Mouse (Mus musculus) adipocyte (in vitro differentiated cells): ENCODE results near the gene Eif4b.

Experiments
- DNase-seq: peaks from one replicate; pipeline ENCODE4 v3.0.0-alpha.2; 2016; ENCODE audit warnings: low spot score

The Eif4b gene

DNA sequence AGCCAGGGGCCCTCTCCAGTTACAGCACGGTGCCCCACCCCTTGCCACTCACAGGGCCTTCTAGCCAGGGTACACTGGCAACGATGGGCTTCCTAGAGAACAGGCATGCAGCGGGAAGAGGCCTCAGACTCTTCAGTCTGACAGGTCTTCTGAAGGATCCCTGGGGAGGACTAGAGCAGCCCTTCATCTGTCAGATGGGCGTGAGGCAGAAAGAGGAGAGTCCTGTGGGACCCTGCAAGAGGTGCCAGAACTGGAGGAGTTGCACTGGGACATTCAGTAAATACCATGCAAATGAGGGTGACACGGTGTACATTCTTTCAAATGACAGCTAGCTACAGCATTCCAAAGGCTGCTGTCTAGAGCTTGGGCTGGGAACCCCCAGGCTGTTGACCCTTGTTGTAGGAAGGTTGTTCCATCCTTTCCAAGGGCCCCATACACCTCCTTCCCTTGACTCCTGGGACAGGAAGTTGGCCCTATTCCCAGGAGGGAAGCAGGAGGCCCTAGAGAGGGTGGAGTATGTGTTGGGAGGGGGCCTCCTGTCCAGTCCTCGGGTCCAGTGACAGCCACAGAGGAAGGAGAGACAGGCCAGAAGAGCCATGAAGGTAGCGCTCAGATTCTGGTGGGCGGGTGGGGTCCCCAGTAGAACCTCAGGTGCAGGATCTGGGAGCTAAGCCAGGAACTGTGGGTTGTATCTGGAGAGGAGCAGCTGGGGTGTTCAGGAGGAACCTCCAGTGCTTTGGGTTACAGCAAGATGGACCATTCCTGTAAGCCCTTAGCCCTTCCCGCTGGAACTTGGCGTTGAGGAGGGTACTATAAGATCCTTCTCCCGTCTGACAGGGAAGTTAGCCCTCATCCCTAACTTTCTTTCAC lies 28.3 kb downstream of the Eif4b start:
- peak; percentile 88 for DNase-seq

DNA sequence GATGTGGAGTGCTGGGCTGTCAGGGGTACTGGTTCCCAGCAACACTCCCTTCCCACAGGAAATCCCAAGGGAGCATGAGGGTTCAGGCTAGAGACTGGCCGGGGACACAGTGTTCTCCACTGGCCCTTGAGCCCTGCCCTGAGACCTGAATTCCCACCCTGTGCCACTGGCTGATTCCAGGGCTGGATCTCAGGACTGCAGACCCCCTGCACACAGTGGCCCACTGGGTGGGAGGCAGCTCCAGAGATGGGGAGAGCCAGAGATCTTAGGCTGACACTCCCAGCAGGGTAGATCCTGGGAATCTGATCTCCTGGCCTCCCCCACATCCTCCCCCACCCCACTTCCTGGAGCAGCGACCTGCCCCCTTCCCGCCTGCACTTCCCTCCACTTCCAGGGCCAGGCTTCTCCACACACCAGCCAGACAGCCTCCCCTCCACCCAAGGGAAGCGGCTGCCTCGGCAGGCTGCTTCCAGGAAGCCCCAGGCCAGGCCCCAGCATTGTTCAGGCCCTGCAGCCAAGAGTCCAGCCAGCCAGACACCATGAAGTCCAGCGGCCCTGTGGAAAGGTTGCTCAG lies 29.1 kb downstream of the Eif4b start:
- peak; percentile 81 for DNase-seq

DNA sequence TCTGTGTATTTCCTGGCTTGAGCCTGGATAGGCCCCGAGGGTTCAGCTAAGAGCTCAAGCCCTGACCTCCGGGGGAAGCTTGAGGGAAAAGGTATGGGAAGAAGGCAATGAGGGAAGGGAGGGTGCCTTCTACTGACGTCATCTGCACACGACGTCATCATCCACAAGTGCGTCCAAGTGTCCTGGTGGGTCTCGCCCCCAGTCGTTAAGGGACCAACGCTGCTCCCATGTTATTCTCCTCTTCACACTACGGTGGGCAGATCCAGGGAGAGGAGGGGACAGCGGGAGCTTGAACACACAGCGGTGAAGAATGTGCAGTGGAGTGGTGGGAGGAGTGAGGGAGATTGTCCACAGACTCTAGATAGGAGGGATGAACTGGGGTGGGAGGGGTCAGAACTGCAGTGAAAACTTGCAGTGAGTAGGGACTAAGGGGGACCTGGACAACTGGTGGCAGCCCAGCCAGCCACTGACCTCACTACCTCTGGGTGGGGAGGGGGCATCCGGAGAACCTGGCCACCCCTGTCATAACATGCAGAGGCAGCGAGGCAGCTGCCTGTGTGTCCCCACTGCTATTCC lies 29.9 kb downstream of the Eif4b start:
- DNase-seq = peak; percentile 69

DNA sequence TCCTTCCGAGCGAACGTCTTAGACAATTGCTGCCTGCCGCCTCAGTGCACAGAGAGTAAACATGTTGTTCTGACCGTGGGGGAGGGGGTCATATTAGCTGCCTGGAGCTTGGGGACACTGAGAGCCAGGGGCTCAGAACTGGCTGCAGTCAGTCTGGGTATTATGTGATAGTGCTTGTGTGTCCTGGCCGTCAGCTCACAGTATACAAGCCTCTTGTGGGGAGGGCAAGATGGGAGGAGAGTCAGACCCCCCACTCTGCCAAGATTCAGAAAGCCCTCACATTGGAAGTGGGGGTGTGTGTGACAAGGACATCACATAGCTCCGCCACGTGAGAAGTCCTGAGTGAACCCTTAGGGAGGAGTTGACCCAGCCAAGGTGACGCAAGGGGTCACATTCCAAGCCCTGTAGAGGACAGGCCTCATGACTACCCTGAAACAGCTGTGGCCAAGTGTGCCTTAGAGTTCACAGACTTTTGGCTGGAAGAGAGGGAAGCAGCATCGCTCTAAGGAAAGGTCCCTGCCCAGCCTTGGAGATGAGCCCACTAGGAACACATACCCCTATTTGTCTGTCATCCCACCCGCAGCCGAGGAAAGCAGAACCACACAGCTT lies 30.5 kb downstream of the Eif4b start:
- DNase-seq = peak; percentile 96

DNA sequence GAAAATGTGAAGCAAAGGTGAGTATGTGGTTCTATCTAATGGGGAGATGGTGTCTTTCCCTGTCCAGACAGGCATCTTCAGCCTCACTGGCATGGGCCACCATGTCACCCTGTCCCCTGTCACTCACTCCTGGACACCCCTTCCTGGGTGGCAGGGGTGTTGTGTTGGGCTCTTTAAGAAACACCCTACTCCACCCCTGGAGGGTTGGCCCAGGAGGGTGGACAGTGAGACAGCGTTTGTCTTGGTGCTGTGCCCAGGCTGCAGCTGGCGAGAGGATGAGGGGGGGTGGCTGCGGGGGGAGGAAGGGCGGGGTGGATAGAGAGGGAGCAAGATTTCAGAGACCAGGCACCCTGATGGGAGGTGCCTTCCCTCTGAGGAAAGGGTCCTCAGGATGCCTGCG lies 31.8 kb downstream of the Eif4b start:
- peak; percentile 95 for DNase-seq

DNA sequence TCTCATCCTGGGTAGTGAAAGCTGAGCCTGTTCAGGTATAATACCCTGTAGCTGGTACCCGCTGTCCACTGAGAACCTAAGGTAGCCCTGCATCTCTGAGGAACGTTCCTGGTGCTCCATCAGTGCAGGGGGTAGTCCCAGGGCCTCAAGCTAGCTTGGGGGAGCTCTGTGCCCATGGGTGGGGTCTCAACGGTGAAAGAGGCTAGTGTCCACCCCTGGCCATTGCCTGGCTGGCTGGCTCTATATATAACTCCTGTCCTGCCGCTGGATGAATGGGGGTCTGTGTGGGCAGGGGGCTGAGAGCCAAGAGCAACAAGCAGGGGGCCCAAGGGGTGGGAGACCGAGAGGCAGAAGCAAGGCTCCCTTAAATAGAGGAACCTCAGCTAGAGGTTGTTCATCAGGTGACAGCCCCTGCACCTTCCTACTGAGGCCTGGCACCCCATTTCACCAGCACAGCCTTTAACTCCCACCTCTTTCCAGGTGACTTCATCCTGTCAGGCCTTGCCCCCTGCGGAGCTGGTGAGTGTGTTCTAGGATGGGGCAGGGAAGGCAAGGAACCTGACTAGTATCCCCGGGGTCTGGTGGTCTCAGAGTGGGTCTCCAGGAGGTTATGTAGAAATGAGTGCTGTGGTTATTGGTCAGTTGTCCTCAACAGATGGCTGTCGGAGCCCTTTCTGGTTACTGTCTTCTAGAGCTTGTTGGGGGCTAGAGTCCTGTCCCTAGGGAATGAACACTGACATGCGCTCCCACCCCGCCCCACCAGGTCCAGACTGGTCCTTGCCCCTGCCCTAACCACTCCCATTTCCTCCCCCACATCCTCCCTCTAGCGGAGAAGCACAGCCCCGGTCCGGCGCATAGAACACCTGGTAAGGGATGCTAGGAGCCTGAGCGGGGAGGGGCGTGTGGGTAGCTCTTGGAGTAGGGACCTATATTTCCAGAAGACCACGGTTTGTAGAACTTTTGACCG lies 32.5 kb downstream of the Eif4b start:
- no peak for DNase-seq

DNA sequence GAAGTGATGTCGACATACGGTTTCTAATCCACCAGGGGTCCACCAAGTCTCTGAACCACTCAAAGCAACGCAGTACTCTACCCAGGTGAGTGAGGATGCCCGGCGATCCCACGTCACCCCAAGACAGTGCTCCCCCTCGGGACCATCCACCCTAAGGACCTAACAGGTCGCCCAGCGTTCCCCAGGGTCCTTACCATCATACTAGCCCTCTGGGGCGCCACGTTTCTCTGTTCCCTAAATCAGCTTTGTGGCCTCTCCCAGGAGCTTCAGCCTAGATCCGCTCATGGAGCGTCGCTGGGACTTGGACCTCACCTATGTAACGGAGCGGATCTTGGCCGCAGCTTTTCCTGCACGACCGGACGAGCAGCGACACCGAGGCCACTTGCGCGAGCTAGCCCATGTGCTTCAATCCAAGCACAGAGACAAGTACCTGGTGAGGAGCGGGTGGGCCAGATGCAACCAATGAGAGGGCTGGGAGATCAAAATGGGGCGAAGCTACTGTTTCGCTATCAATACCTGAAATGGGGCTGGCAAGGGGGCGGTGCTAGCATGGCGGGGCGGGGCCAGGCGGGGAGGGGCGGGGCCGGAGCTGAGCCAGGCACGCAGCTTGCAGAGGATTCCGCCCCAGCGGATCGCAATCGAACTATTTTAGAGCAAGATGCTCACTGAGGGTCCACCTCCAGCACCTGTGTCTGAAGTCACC lies 33.3 kb downstream of the Eif4b start:
- no peak for DNase-seq

DNA sequence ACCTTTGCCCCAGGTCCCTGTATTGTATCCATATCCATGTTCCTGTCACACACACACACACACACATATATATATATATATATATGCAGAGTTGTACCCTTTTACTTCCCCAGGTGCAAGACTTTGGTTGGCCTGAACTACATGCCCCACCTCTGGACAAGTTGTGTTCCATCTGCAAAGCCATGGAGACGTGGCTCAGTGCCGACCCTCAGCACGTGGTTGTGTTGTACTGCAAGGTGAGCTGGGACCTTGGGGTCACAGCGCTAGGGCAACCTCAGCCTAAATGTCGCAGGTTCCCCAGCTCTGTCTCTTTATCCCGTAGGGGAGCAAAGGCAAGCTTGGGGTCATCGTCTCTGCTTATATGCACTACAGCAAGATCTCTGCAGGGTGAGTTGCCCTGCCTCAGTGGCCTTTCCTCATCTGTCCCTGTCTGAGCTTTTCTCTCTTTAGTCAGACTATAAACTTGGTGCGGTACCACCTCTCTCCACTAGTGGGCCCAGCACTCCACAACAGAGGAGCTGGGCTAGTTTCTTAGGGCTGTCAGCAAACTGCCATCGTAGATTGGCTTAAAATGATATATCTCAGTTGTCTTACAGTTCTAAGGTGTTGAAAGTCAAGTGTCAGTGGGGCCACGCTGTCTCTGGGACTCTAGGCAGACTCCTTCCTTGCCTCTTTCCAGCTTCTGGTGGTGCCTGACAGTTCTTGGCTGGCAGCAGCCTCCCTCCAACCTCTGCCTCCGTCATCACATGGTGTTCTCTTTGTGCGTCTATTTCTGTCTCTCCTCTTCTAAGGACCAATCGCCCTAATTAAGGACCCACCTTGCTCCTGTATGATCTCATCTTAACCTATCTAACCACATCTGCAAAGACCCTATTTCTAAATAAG lies 34.4 kb downstream of the Eif4b start:
- peak; percentile 78 for DNase-seq

DNA sequence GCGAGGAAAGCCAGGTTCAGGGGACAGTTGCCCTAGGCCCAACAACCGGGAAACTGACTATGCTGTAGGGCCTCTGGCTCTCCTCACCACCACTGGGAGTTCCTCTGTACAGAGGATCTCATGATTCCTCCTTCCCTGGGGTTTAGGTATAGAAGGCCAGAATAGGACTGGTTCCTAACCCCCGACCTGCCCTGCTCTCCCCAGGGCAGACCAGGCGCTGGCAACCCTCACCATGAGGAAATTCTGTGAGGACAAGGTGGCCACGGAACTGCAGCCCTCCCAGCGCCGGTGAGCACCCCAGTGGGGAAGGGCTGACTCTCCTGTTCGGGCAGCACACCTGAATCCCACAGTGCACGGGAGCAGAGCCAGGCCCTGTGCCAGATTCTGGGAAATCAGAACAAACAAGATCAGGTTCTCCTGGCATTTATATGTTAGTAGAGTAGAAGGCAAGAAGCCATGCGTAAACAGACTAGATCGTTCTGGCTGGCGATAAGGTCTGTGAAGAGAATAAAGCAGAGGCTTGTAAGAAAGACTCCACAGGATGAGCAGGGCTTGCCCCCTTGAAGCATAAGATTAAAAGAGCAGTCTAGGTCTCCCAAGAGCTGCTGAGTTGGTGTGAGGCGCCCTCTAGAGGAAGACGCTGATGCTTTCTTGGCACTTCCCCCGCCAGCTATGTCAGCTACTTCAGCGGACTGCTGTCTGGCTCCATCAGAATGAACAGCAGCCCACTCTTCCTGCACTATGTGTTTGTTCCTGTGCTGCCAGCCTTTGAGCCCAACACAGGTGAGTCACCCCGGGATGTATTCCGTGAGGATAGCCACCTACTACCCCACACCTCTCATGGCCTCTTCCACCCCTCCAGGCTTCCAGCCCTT lies 35.3 kb downstream of the Eif4b start:
- DNase-seq = peak; percentile 81

DNA sequence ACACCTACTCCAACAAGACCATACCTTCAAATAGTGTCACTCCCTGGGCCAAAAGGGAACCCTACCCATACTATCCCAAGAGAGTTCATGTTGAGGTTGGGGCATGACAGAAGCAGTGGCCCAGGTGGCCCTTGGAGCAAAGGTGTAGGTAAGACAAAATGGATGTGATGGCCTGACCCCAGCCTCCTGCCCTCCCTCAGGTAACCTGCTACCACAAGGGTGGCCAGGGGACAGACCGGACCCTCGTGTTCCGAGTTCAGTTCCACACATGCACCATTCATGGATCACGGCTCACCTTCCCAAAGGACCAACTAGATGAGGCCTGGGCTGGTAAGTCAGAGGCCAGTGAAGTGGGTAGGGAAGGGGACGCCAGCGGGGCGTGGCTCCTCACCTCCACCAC lies 36.7 kb downstream of the Eif4b start:
- no peak for DNase-seq

DNA sequence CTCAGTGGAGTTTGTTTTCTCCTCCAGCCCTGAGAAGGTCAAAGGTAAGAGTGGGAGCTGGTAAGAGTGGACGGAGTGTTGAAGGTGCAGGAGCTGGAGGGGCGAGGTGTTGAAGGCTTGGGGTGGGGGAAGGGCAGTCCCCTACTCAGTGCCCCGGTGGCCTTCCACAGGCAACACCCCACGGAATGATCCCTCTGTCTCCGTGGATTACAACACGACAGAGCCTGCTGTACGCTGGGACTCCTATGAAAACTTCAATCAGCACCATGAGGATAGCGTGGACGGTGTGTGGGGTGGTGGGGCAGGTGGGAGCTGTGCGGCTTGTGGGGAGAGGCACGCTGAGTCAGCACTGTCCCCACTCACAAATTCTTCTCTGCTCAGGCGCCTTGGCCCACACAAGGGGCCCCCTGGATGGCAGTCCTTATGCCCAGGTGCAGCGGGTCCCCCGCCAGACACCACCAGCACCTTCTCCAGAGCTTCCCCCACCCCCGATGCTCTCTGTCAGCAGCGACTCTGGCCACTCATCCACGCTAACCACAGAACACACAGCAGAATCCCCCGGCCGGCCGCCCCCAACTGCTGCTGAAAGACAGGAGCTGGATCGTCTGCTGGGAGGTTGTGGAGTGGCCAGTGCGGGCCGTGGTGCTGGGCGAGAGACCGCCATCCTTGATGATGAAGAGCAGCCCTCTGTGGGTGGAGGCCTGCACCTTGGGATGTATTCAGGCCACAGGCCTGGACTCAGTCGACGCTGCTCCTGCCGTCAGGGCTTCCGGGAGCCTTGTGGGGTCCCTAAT lies 37.3 kb downstream of the Eif4b start:
- no peak for DNase-seq

DNA sequence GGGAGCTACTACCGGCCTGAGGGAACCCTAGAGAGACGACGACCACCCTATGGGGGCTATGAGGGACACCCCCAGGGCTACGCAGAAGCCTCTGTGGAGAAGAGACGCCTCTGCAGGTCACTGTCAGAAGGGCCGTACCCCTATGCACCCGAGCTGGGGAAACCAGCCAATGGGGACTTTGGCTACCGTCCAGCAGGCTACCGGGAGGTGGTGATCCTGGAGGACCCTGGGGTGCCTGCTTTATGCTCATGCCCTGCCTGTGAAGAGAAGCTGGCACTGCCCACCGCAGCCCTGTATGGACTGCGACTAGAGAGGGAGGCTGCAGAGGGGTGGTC lies 37.9 kb downstream of the Eif4b start:
- DNase-seq = no peak

DNA sequence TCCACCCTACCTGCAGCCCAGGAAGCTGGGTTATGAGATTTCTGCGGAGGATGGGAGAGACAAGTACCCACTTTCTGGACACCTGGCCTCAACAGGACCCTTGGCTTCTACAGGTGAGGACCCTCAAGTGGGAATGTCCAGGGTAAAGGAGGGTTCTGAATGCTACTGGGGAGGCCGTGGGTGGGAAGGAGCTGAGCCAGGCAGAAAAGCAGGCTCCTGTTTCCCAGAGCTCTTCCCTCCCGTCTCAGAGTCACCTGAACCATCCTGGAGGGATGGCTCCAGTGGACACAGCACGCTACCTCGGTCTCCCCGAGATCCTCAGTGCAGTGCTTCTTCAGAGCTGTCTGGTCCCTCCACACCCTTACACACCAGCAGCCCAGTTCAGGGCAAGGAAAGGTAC lies 38.6 kb downstream of the Eif4b start:
- peak; percentile 22 for DNase-seq

DNA sequence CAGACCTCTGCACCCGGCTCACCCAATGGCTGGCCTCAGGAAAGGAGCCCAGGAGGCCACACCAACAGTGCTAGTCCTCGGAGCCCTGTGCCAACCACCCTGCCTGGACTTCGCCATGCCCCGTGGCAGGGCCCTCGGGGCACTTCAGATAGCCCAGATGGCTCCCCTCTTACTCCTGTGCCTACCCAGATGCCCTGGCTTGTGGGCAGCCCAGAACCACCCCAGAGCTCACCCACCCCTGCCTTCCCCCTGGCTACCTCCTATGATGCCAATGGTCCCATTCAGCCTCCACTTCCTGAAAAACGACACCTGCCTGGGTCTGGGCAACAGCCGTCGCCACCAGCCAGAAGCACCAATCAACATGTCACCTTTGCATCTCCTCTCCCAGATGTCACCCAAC lies 39.3 kb downstream of the Eif4b start:
- no peak for DNase-seq

DNA sequence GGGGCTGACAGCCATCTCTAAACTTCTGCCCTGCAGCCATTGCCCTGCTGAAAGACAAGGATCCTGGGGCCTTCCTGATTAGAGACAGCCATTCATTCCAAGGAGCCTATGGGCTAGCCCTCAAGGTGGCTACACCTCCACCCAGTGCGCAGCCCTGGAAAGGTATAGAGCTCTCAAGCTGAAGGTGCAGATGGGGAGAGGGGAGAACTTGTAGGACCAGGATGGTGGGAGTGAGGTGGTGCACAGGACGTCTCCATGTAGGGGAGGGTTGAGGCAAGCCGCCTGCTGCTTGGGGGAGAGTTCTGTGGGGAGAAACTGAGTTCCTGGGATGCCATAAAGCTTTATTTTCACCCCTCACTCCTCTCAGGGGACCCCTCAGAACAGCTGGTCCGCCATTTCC lies 40.1 kb downstream of the Eif4b start:
- no peak for DNase-seq

DNA sequence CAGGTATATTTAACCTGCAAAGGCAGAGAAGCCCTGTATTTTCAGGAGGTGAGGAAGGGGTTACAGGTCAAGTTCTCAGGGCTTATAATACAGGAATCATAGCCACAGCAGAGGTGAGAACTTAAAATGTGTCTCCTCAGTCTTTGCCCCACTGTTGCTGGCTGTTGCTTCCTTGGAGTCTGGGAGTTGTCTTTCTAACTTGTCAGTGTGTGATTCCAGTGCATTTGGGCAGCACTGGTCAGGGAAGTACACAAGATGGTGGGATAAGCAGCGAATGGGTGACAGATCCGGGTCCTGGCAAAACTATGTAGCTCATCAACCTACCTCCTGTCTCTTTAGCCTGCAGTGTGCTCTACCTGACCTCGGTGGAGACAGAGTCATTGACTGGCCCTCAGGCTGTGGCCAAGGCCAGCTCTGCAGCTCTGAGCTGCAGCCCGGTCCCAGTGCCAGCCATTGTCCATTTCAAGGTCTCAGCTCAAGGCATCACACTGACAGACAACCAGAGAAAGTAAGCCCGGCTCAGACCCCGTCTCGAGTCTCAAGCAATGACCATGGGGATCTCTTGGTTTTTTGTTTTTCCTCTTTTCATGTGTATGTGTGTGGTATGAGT lies 41.2 kb downstream of the Eif4b start:
- peak; percentile 16 for DNase-seq

DNA sequence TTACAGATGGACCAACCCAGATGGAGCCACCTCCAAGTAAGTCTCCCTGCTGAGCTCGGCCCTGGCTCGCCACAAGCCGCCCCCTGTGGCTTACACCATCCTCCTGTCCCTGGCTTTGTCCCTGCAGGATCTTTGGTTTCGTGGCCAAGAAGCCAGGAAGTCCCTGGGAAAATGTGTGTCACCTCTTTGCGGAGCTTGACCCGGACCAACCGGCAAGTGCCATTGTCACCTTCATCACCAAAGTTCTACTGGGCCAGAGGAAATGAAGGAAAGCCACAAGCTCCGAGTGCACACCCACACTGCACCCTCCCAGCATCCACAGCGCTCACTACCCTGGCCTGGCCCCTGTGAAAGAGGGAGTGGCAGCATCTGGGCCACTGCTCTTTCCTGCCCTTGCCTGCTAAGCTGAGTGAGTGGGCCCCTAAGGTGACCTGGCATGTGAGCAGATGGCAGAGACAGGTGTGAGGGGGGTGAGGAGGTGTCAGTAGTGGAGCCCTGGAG lies 42.2 kb downstream of the Eif4b start:
- DNase-seq = peak; percentile 10
